Mouse (Mus musculus) embryonic fibroblast, embryonic 13.5 days (primary cell): Measurements from ENCODE around the gene Selenop.

Experiments
- CTCF ChIP-seq: IDR thresholded peaks from 2 replicates; pipeline ENCODE4 v1.5.1; 2011; ENCODE audit warnings: mild to moderate bottlenecking, control low read depth, low read length, moderate library complexity, borderline replicate concordance; ENCODE audit not compliant: insufficient read depth
- POLR2A ChIP-seq: IDR thresholded peaks from 2 replicates; pipeline ENCODE4 v1.6.1; 2011; ENCODE audit warnings: low read depth, mild to moderate bottlenecking, control low read depth, low read length, moderate library complexity

DNA sequence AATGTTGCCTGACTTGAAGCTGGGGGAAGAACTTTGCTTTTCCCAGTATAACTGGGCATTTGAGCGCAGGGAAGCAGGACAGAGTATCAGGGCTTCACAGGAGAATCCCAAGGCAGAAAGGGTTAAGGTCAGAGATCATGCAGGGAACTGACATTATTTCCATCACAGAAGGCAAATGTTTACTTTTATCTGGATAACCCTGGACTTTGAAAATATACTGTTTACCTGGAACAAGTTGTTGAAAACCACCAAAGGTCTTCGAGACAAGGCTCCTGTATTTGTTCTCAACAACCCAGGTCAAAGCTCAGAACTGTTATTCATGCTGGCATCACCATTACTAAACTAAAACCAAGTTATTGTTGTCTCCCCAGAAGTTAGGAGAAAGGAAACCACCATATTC, 32.0 kb upstream of the Selenop start:
- no peak for TF ChIP-seq CTCF
- TF ChIP-seq POLR2A, result no peak
